Mouse (Mus musculus) MEL (cell line): ENCODE results near the gene Nme7. TPM values are rescaled to one million over a fixed set of nuclear protein-coding genes. Genes with fewer than 3 reads are reported as not detected.

Experiments
- DNase-seq: peaks from one replicate; pipeline ENCODE4 v3.0.0; 2011; ENCODE audit warnings: low read depth, low spot score
- H3K27ac ChIP-seq: 2 replicates; pipeline ENCODE4 v1.5.1; 2012; ENCODE audit warnings: low read depth, mild to moderate bottlenecking, control low read depth, low read length, moderate library complexity; ENCODE audit not compliant: control insufficient read depth
- H3K27me3 ChIP-seq, 2 experiments: fragments of 150-350 bp in 1 of 2; sonication (generic) in 1 of 2; 2 replicates each; pipeline ENCODE4 v1.6.1; 2012; ENCODE audit warnings: low read length in 2 of 2, mild to moderate bottlenecking in 2 of 2, improper control_type of control experiment in 1 of 2, moderate library complexity in 1 of 2; ENCODE audit not compliant: insufficient read depth in 2 of 2, control insufficient read depth in 1 of 2
- H3K36me3 ChIP-seq, 2 experiments: 2 replicates each; pipeline ENCODE4 v1.6.1; 2012 to 2014; ENCODE audit warnings: low read length in 2 of 2, improper control_type of control experiment in 1 of 2, inconsistent platforms in 1 of 2, mild to moderate bottlenecking in 1 of 2; ENCODE audit not compliant: insufficient read depth in 2 of 2, control insufficient read depth in 1 of 2
- H3K4me1 ChIP-seq, 2 experiments: fragments of 150-350 bp in 1 of 2; sonication (generic) in 1 of 2; 2 replicates each; pipeline ENCODE4 v1.6.1; 2012; ENCODE audit warnings: low read length in 2 of 2, improper control_type of control experiment in 1 of 2, mild to moderate bottlenecking in 1 of 2; ENCODE audit not compliant: insufficient read depth in 2 of 2, control insufficient read depth in 1 of 2
- H3K4me3 ChIP-seq, 2 experiments: fragments of 150-350 bp in 1 of 2; sonication (generic) in 1 of 2; 2 replicates each; pipeline ENCODE4 v1.5.1; 2012; ENCODE audit warnings: low read depth in 2 of 2, low read length in 2 of 2, mild to moderate bottlenecking in 2 of 2, moderate library complexity in 2 of 2, control low read depth in 1 of 2, improper control_type of control experiment in 1 of 2; ENCODE audit not compliant: control insufficient read depth in 1 of 2, insufficient read depth in 1 of 2
- H3K79me2 ChIP-seq: 2 replicates; pipeline ENCODE4 v1.6.1; 2012; ENCODE audit warnings: mild to moderate bottlenecking, low read length, moderate library complexity; ENCODE audit not compliant: control insufficient read depth, poor library complexity, insufficient read depth
- H3K9ac ChIP-seq: 2 replicates; pipeline ENCODE4 v1.6.1; 2012; ENCODE audit warnings: low read depth, mild to moderate bottlenecking, control low read depth, low read length, moderate library complexity; ENCODE audit not compliant: control insufficient read depth, poor library complexity, severe bottlenecking
- H3K9me3 ChIP-seq: fragments of 150-350 bp; sonication (generic); replicated peaks from 2 replicates; pipeline ENCODE4 v1.6.1; 2012; ENCODE audit warnings: mild to moderate bottlenecking, low read length, improper control_type of control experiment, moderate library complexity; ENCODE audit not compliant: insufficient read depth
- BHLHE40 ChIP-seq: IDR thresholded peaks from 2 replicates; pipeline ENCODE4 v1.6.1; 2012; ENCODE audit warnings: low read depth, mild to moderate bottlenecking, inconsistent platforms, low read length, improper control_type of control experiment, borderline replicate concordance
- CHD1 ChIP-seq: IDR thresholded peaks from 2 replicates; pipeline ENCODE4 v1.6.1; 2012; ENCODE audit warnings: low read depth, mild to moderate bottlenecking, inconsistent platforms, low read length, improper control_type of control experiment
- CHD2 ChIP-seq: IDR thresholded peaks from 2 replicates; pipeline ENCODE4 v1.6.1; 2011; ENCODE audit warnings: low read length, improper control_type of control experiment
- CTCF ChIP-seq, 3 experiments: IDR thresholded peaks in 2 of 3; conservative IDR thresholded peaks in 1 of 3; 2 replicates each; pipeline ENCODE4 v1.5.1; 2011 to 2012; ENCODE audit warnings: low read length in 3 of 3, low read depth in 2 of 3, mild to moderate bottlenecking in 2 of 3, improper control_type of control experiment in 1 of 3, inconsistent platforms in 1 of 3, mixed read lengths in 1 of 3, moderate library complexity in 1 of 3; ENCODE audit not compliant: control insufficient read depth in 1 of 3, insufficient read depth in 1 of 3, poor library complexity in 1 of 3, severe bottlenecking in 1 of 3
- E2F4 ChIP-seq: IDR thresholded peaks from 2 replicates; pipeline ENCODE4 v1.6.1; 2011; ENCODE audit warnings: low read depth, low read length, improper control_type of control experiment, borderline replicate concordance
- ELF1 ChIP-seq: IDR thresholded peaks from 2 replicates; pipeline ENCODE4 v1.6.1; 2014; ENCODE audit warnings: low read depth, mild to moderate bottlenecking, inconsistent platforms, low read length, improper control_type of control experiment, moderate library complexity
- EP300 ChIP-seq, 2 experiments: IDR thresholded peaks; 2 replicates each; pipeline ENCODE4 v1.6.1; 2011; ENCODE audit warnings: improper control_type of control experiment in 2 of 2, low read length in 2 of 2, low read depth in 1 of 2, mild to moderate bottlenecking in 1 of 2
- ETS1 ChIP-seq: IDR thresholded peaks from 2 replicates; pipeline ENCODE4 v1.6.1; 2012; ENCODE audit warnings: low read depth, mild to moderate bottlenecking, inconsistent platforms, low read length, improper control_type of control experiment, moderate library complexity
- GABPA ChIP-seq: IDR thresholded peaks from 2 replicates; pipeline ENCODE4 v1.6.1; 2012; ENCODE audit warnings: low read depth, mild to moderate bottlenecking, inconsistent platforms, low read length, improper control_type of control experiment, moderate library complexity
- GATA1 ChIP-seq: IDR thresholded peaks from 2 replicates; pipeline ENCODE4 v1.6.1; 2011; ENCODE audit warnings: low read depth, low read length, improper control_type of control experiment
- HCFC1 ChIP-seq: IDR thresholded peaks from 2 replicates; pipeline ENCODE4 v1.6.1; 2012; ENCODE audit warnings: low read depth, mild to moderate bottlenecking, inconsistent platforms, low read length, improper control_type of control experiment, moderate library complexity
- KAT2A ChIP-seq: conservative IDR thresholded peaks from 2 replicates; pipeline ENCODE4 v1.6.1; 2012; ENCODE audit warnings: low read depth, low read length, improper control_type of control experiment, inconsistent platforms
- MAFK ChIP-seq: IDR thresholded peaks from 2 replicates; pipeline ENCODE4 v1.6.1; 2011; ENCODE audit warnings: low read depth, mild to moderate bottlenecking, low read length, improper control_type of control experiment, borderline replicate concordance
- MAX ChIP-seq: IDR thresholded peaks from 2 replicates; pipeline ENCODE4 v1.6.1; 2011; ENCODE audit warnings: low read length, improper control_type of control experiment
- MAZ ChIP-seq: IDR thresholded peaks from 2 replicates; pipeline ENCODE4 v1.6.1; 2012; ENCODE audit warnings: low read depth, mild to moderate bottlenecking, inconsistent platforms, low read length, improper control_type of control experiment
- MEF2A ChIP-seq: IDR thresholded peaks from 2 replicates; pipeline ENCODE4 v1.6.1; 2014; ENCODE audit warnings: low read depth, mild to moderate bottlenecking, inconsistent platforms, low read length, improper control_type of control experiment; ENCODE audit not compliant: poor library complexity, insufficient replicate concordance, severe bottlenecking; ENCODE audit errors: extremely low read depth
- MXI1 ChIP-seq: IDR thresholded peaks from 2 replicates; pipeline ENCODE4 v1.6.1; 2011; ENCODE audit warnings: mild to moderate bottlenecking, low read depth, low read length, improper control_type of control experiment
- MYB ChIP-seq: IDR thresholded peaks from 2 replicates; pipeline ENCODE4 v1.6.1; 2011; ENCODE audit warnings: mild to moderate bottlenecking, low read depth, low read length, improper control_type of control experiment
- MYC ChIP-seq: IDR thresholded peaks from 2 replicates; pipeline ENCODE4 v1.6.1; 2011; ENCODE audit warnings: low read depth, mild to moderate bottlenecking, low read length, improper control_type of control experiment, moderate library complexity
- NELFE ChIP-seq: IDR thresholded peaks from 2 replicates; pipeline ENCODE4 v1.6.1; 2011; ENCODE audit warnings: low read depth, low read length, improper control_type of control experiment
- NRF1 ChIP-seq: IDR thresholded peaks from 2 replicates; pipeline ENCODE4 v1.6.1; 2014; ENCODE audit warnings: low read depth, mild to moderate bottlenecking, inconsistent platforms, low read length, improper control_type of control experiment, moderate library complexity; ENCODE audit not compliant: poor library complexity, insufficient read depth, severe bottlenecking
- POLR2A ChIP-seq, 2 experiments: IDR thresholded peaks; 2 replicates each; pipeline ENCODE4 v1.6.1; 2011 to 2012; ENCODE audit warnings: low read length in 2 of 2, mild to moderate bottlenecking in 2 of 2, control low read depth in 1 of 2, improper control_type of control experiment in 1 of 2, low read depth in 1 of 2, moderate library complexity in 1 of 2; ENCODE audit not compliant: control insufficient read depth in 1 of 2, insufficient read depth in 1 of 2, poor library complexity in 1 of 2
- POLR2AphosphoS2 ChIP-seq: IDR thresholded peaks from 2 replicates; pipeline ENCODE4 v1.6.1; 2011; ENCODE audit warnings: low read length, improper control_type of control experiment
- POLR2AphosphoS5 ChIP-seq: IDR thresholded peaks from 2 replicates; pipeline ENCODE4 v1.6.1; 2012; ENCODE audit warnings: low read depth, borderline replicate concordance, mild to moderate bottlenecking, inconsistent platforms, low read length, moderate library complexity, mixed read lengths
- RCOR1 ChIP-seq: IDR thresholded peaks from 2 replicates; pipeline ENCODE4 v1.6.1; 2012; ENCODE audit warnings: low read depth, mild to moderate bottlenecking, inconsistent platforms, low read length, improper control_type of control experiment
- SIN3A ChIP-seq: IDR thresholded peaks from 2 replicates; pipeline ENCODE4 v1.6.1; 2012; ENCODE audit warnings: low read length, improper control_type of control experiment, inconsistent platforms
- SMC3 ChIP-seq: IDR thresholded peaks from 2 replicates; pipeline ENCODE4 v1.6.1; 2011; ENCODE audit warnings: low read depth, low read length, improper control_type of control experiment
- TAL1 ChIP-seq: IDR thresholded peaks from 2 replicates; pipeline ENCODE4 v1.6.1; 2012; ENCODE audit warnings: mild to moderate bottlenecking, inconsistent platforms, low read length, moderate library complexity, mixed read lengths
- TBP ChIP-seq: IDR thresholded peaks from 2 replicates; pipeline ENCODE4 v1.8.0; 2011; ENCODE audit warnings: low read depth, low read length, improper control_type of control experiment
- TCF12 ChIP-seq: IDR thresholded peaks from 2 replicates; pipeline ENCODE4 v1.6.1; 2014; ENCODE audit warnings: low read depth, mild to moderate bottlenecking, inconsistent platforms, low read length, improper control_type of control experiment, moderate library complexity
- UBTF ChIP-seq: IDR thresholded peaks from 2 replicates; pipeline ENCODE4 v1.6.1; 2012; ENCODE audit warnings: low read depth, mild to moderate bottlenecking, inconsistent platforms, low read length, improper control_type of control experiment, moderate library complexity, borderline replicate concordance; ENCODE audit not compliant: insufficient read depth
- USF1 ChIP-seq: IDR thresholded peaks from 2 replicates; pipeline ENCODE4 v1.6.1; 2014; ENCODE audit warnings: low read depth, mild to moderate bottlenecking, inconsistent platforms, low read length, improper control_type of control experiment, moderate library complexity
- USF2 ChIP-seq, 2 experiments: IDR thresholded peaks; 2 replicates each; pipeline ENCODE4 v1.6.1; 2011 to 2012; ENCODE audit warnings: improper control_type of control experiment in 2 of 2, low read length in 2 of 2, borderline replicate concordance in 1 of 2, inconsistent platforms in 1 of 2, low read depth in 1 of 2, mild to moderate bottlenecking in 1 of 2; ENCODE audit not compliant: insufficient read depth in 1 of 2
- ZC3H11A ChIP-seq: IDR thresholded peaks from 2 replicates; pipeline ENCODE4 v1.6.1; 2012; ENCODE audit warnings: low read depth, mild to moderate bottlenecking, inconsistent platforms, low read length, improper control_type of control experiment
- ZKSCAN1 ChIP-seq: IDR thresholded peaks from 2 replicates; pipeline ENCODE4 v1.6.1; 2012; ENCODE audit warnings: low read depth, mild to moderate bottlenecking, inconsistent platforms, low read length, improper control_type of control experiment, moderate library complexity
- ZNF384 ChIP-seq: IDR thresholded peaks from 2 replicates; pipeline ENCODE4 v1.6.1; 2012; ENCODE audit warnings: low read depth, mild to moderate bottlenecking, inconsistent platforms, low read length, improper control_type of control experiment
- polyA plus RNA-seq, 2 experiments: library from polyadenylated mRNA; stranded (reverse) in 1 of 2; unstranded in 1 of 2; fragments of >175 nt in 1 of 2; fragments of >200 nt in 1 of 2; gene quantifications; 2 replicates each; pipeline versions ENCODE4 v1.2.1 to v1.2.4; 2012; ENCODE audit warnings: low replicate concordance in 2 of 2, low read depth in 1 of 2; ENCODE audit not compliant: insufficient read length in 2 of 2, insufficient read depth in 1 of 2, missing spikeins in 1 of 2
- total RNA-seq: library from RNA; depleted of rRNA; stranded (reverse); fragments of 300-350 nt; gene quantifications from 2 replicates; pipeline ENCODE4 v1.2.3, GENCODE M21; 2012

Gene Nme7
- total and polyA plus RNA-seq, 3 experiments = 23.2 to 27.6 TPM; not detected in 1

DNA sequence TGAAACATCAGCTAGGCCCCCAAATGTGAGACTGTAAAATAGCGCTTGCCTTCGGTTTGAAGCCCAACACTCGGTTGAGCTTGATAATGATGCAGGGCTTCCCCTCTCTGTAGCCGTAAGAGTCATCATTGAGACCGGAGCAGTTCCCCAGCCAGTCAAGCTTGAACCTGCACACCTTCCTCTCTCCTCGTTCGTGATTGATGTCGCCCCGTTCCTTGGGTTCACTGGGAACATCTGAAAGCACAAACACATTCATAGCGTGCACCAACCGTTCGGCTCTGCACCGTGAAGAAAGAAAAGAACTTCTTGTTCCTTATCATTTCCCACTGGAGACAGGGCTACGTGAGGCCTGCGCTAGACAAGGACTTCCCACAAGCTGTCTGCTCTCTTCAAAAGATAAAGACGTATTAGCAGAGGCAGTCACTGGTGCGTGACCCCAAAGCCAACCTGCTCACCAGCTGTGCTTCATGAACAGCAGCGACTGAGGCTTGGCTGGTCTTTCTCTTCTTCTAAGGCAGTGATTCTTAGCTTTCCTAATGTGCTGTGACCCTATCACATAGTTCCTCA, 137.6 kb downstream of the Nme7 start:
- Histone ChIP-seq H3K4me3 (peak overlapping the region; percentile 45 to 52), H3K27ac (peak overlapping the region; percentile 13; the same call in 1 of the 2 replicates), H3K4me1 (peaks cover 2 to 12% of the 10 kb centered on the region in 2 experiments; a peak in 3 of 4 replicates), H3K79me2 (no peaks in the 10 kb centered on the region), H3K9ac (no peak overlapping the region), H3K36me3 (peaks cover 0 to 4% of the 10 kb centered on the region in 2 experiments; a peak in 2 of 4 replicates), H3K9me3 (no peaks in the 10 kb centered on the region), H3K27me3 (no peaks in the 10 kb centered on the region)
- DNase-seq = peak; percentile 79
- TF ChIP-seq TBP = no peak
- TF ChIP-seq USF1 = no peak
- TF ChIP-seq SIN3A = no peak; the same call in 1 of the 2 replicates
- TF ChIP-seq TCF12 = peak; percentile 85
- TF ChIP-seq GABPA = no peak
- no peak for TF ChIP-seq NRF1
- no peak for TF ChIP-seq HCFC1
- TF ChIP-seq MAX = 0 out of 2 replicates have a peak, but pooled peaks have one; percentile 42
- peak; percentile 80 for TF ChIP-seq TAL1
- 0 out of 2 replicates have a peak, but pooled peaks have one; percentile 27 for TF ChIP-seq MYB
- no peak for TF ChIP-seq CTCF (IDR thresholded peaks at IDR 0.05 in 2 of 3, conservative IDR thresholded peaks at IDR 0.05 in 1 of 3; ENCODE audit: control insufficient read depth in 1 of 3, insufficient read depth in 1 of 3, low read depth in 2 of 3, low read length in 3 of 3, poor library complexity in 1 of 3, severe bottlenecking in 1 of 3)
- TF ChIP-seq POLR2A (IDR thresholded peaks at IDR 0.05; ENCODE audit: control insufficient read depth in 1 of 2, insufficient read depth in 1 of 2, low read depth in 1 of 2, low read length in 2 of 2, poor library complexity in 1 of 2) = no peak; a peak in 1 of 4 replicates
- TF ChIP-seq RCOR1 = 0 out of 2 replicates have a peak, but pooled peaks have one; percentile 13
- TF ChIP-seq MXI1 = peak; percentile 62
- TF ChIP-seq BHLHE40 = peak; percentile 43
- TF ChIP-seq ZKSCAN1 = no peak
- no peak for TF ChIP-seq USF2 (IDR thresholded peaks at IDR 0.05; ENCODE audit: borderline replicate concordance in 1 of 2, insufficient read depth in 1 of 2, low read depth in 1 of 2, low read length in 2 of 2)
- peak; percentile 66 for TF ChIP-seq ETS1
- TF ChIP-seq ZNF384 = no peak
- peak; percentile 84 for TF ChIP-seq GATA1
- TF ChIP-seq MAZ = no peak
- no peak for TF ChIP-seq CHD2
- TF ChIP-seq MEF2A = no peak
- no peak for TF ChIP-seq UBTF
- TF ChIP-seq MAFK = 0 out of 2 replicates have a peak, but pooled peaks have one; percentile 13
- no peak for TF ChIP-seq POLR2AphosphoS2
- no peak for TF ChIP-seq CHD1
- peak; percentile 60; the same call in 1 of the 2 replicates for TF ChIP-seq MYC
- no peak for TF ChIP-seq POLR2AphosphoS5
- TF ChIP-seq NELFE = 0 out of 2 replicates have a peak, but pooled peaks have one; percentile 11
- TF ChIP-seq KAT2A = no peak
- peak; percentile 34; the same call in 1 of the 2 replicates for TF ChIP-seq SMC3
- TF ChIP-seq EP300 (IDR thresholded peaks at IDR 0.05; ENCODE audit: low read depth in 1 of 2, low read length in 2 of 2) = peak; percentile 77 to 80
- no peak for TF ChIP-seq E2F4
- TF ChIP-seq ELF1 = no peak
- TF ChIP-seq ZC3H11A = no peak; the same call in 1 of the 2 replicates
